Comparison of ENCODE assay signal across 23 mouse cellular contexts in the genomic region with DNA sequence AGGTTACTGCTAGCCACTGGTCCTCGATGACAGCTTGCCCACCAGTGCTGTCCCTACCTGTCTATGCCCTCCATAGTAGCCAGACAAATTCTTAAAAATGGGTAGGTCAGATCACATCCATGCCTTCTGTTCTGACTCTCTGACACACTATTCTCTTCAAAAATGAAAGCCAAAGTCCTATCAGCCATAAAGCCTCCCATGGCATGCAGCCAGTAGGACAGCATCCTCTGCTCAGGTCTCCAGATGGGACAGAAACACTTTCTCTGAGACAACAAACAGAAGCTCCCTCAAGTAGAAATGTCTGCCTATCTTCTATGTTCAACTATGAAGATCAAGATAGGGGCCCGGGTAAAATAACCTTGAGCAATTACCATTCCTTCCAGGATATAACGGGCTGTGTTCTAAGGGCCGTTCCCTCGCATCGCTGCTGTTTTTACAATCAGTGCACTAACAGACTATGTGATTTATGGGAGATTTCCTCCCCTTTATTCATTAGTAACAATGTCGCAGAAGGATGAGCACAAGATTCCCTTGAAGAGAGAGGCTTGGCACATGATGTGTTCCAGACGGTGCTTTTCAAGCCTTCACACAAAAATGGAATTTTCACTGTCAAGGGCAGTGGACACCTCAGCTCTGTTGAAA. TPM values are rescaled to one million over a fixed set of nuclear protein-coding genes. Genes with fewer than 3 reads are reported as not detected.
DNase-seq lines count a peak whose midpoint lies in the region; ATAC-seq and TF ChIP-seq lines count a peak whose summit lies in the region.
"Had no signal": no experiment of that assay in that cellular context is flagged by ENCODE, and none has a peak within 500 bp of the region (broad histone marks: within the 10 kb centered on the region; RNA-seq: fewer than 3 reads in every experiment).

No protein-coding gene starts in this region.

- H3K4me2 ChIP-seq in kidney, embryonic 14.5 days (replicated peaks; ENCODE audit: low read depth, low read length), result no peak overlapping the region
- no peak overlapping the region for H3K4me2 ChIP-seq in intestine, embryonic 16.5 days (ENCODE audit: low read depth, low read length)
- H3K4me2 ChIP-seq in lung, postnatal 0 days (replicated peaks; ENCODE audit: low read depth, low read length), result no peak overlapping the region
- H3K4me2 ChIP-seq: embryonic facial prominence, embryonic 12.5 days; hindbrain, embryonic 14.5 days; liver, embryonic 11.5 days; neural tube, embryonic 12.5 days had no signal

- DNase-seq in kidney, adult 2 months, result no peak
- DNase-seq in left cerebral cortex, postnatal 4 days, result peak; percentile 21
- DNase-seq in left cerebral cortex, adult 2 months (ENCODE audit: extremely low spot score in 1 of 2, low spot score in 2 of 2), result no peak
- peak; percentile 67 to 69 for DNase-seq in cerebellum, postnatal 10 days
- no peak for DNase-seq in lung, postnatal 0 days (ENCODE audit: low spot score)
- DNase-seq: adrenal gland, postnatal 14 days; heart, postnatal 14 days; lung, adult 2 months; lung, postnatal 4 days; right cerebral cortex, postnatal 14 days; thymus, postnatal 25 days had no signal

- H3K4me1 ChIP-seq in kidney, embryonic 14.5 days (ENCODE audit: control insufficient read depth, insufficient read depth, low read length), result no peaks in the 10 kb centered on the region
- H3K4me1 ChIP-seq in kidney, adult 2 months (ENCODE audit: control insufficient read depth, insufficient read depth, low read length), result no peaks in the 10 kb centered on the region
- no peaks in the 10 kb centered on the region for H3K4me1 ChIP-seq in intestine, embryonic 16.5 days (ENCODE audit: control insufficient read depth, insufficient read depth, low read length)
- no peaks in the 10 kb centered on the region for H3K4me1 ChIP-seq in lung, postnatal 0 days (ENCODE audit: insufficient read depth, low read depth, low read length)
- H3K4me1 ChIP-seq: embryonic facial prominence, embryonic 12.5 days had no signal

- TF ChIP-seq EP300 in lung, postnatal 0 days (IDR thresholded peaks at IDR 0.05), result no peak

- no peak for TF ChIP-seq CTCF in kidney, adult 2 months (conservative IDR thresholded peaks at IDR 0.05; ENCODE audit: insufficient read depth, insufficient read length, low read depth, low read length)
- TF ChIP-seq CTCF in left cerebral cortex, adult 2 months (IDR thresholded peaks at IDR 0.05), result no peak
- TF ChIP-seq CTCF in lung, postnatal 0 days (IDR thresholded peaks at IDR 0.05), result no peak

- no peak for TF ChIP-seq POLR2A in kidney, adult 2 months (IDR thresholded peaks at IDR 0.05; ENCODE audit: low read depth, low read length)

- no peaks in the 10 kb centered on the region for H3K27me3 ChIP-seq in kidney, embryonic 14.5 days (ENCODE audit: control insufficient read depth, insufficient read depth, low read length)
- no peaks in the 10 kb centered on the region for H3K27me3 ChIP-seq in kidney, adult 2 months (replicated peaks; ENCODE audit: control insufficient read depth, insufficient read depth, low read length)
- H3K27me3 ChIP-seq in intestine, embryonic 16.5 days (replicated peaks; ENCODE audit: control insufficient read depth, insufficient read depth, low read length), result no peaks in the 10 kb centered on the region
- H3K27me3 ChIP-seq in lung, postnatal 0 days (replicated peaks; ENCODE audit: insufficient read depth, low read length), result no peaks in the 10 kb centered on the region
- H3K27me3 ChIP-seq: embryonic facial prominence, embryonic 12.5 days; neural tube, embryonic 12.5 days had no signal

- no peaks in the 10 kb centered on the region for H3K9me3 ChIP-seq in kidney, embryonic 14.5 days (ENCODE audit: control insufficient read depth, low read length)
- H3K9me3 ChIP-seq in intestine, embryonic 16.5 days (ENCODE audit: control insufficient read depth, low read length), result no peaks in the 10 kb centered on the region
- no peaks in the 10 kb centered on the region for H3K9me3 ChIP-seq in lung, postnatal 0 days (ENCODE audit: low read length)
- H3K9me3 ChIP-seq: embryonic facial prominence, embryonic 12.5 days; midbrain, embryonic 10.5 days; neural tube, embryonic 12.5 days had no signal

- no peak overlapping the region for H3K27ac ChIP-seq in kidney, embryonic 14.5 days (ENCODE audit: low read depth, low read length)
- H3K27ac ChIP-seq in kidney, adult 2 months (ENCODE audit: insufficient read depth, low read depth, low read length), result no peak overlapping the region
- no peak overlapping the region for H3K27ac ChIP-seq in left cerebral cortex, adult 2 months
- no peak overlapping the region for H3K27ac ChIP-seq in intestine, embryonic 16.5 days (ENCODE audit: low read length)
- H3K27ac ChIP-seq in lung, postnatal 0 days (ENCODE audit: low read length), result no peak overlapping the region
- H3K27ac ChIP-seq: embryonic facial prominence, embryonic 12.5 days; hindbrain, embryonic 14.5 days; midbrain, embryonic 10.5 days; neural tube, embryonic 12.5 days had no signal

- H3K9ac ChIP-seq in kidney, embryonic 14.5 days (ENCODE audit: low read depth, low read length), result no peak overlapping the region
- H3K9ac ChIP-seq in intestine, embryonic 16.5 days (ENCODE audit: low read depth, low read length), result no peak overlapping the region
- H3K9ac ChIP-seq in lung, postnatal 0 days (replicated peaks; ENCODE audit: low read depth), result no peak overlapping the region
- H3K9ac ChIP-seq: embryonic facial prominence, embryonic 12.5 days; hindbrain, embryonic 14.5 days; neural tube, embryonic 12.5 days had no signal

- no peaks in the 10 kb centered on the region for H3K36me3 ChIP-seq in kidney, embryonic 14.5 days (ENCODE audit: control insufficient read depth, insufficient read depth, low read length)
- no peaks in the 10 kb centered on the region for H3K36me3 ChIP-seq in kidney, adult 2 months (ENCODE audit: control insufficient read depth, insufficient read depth, low read length)
- H3K36me3 ChIP-seq in intestine, embryonic 16.5 days (ENCODE audit: control insufficient read depth, insufficient read depth, low read length), result no peaks in the 10 kb centered on the region
- H3K36me3 ChIP-seq in lung, postnatal 0 days (ENCODE audit: insufficient read depth, low read length), result no peaks in the 10 kb centered on the region
- H3K36me3 ChIP-seq: embryonic facial prominence, embryonic 12.5 days; midbrain, embryonic 10.5 days; neural tube, embryonic 12.5 days had no signal

- no peak overlapping the region for H3K4me3 ChIP-seq in kidney, embryonic 14.5 days (ENCODE audit: low read length)
- H3K4me3 ChIP-seq in kidney, adult 2 months (ENCODE audit: insufficient read depth, low read depth, low read length), result no peak overlapping the region
- H3K4me3 ChIP-seq in left cerebral cortex, adult 2 months, result no peak overlapping the region
- H3K4me3 ChIP-seq in intestine, embryonic 16.5 days (ENCODE audit: low read length), result no peak overlapping the region
- H3K4me3 ChIP-seq in lung, postnatal 0 days (ENCODE audit: low read depth, low read length), result no peak overlapping the region
- H3K4me3 ChIP-seq: embryonic facial prominence, embryonic 12.5 days; midbrain, embryonic 10.5 days; neural tube, embryonic 12.5 days had no signal

- intact Hi-C loops in left cerebral cortex, postnatal 4 days (cut with DNase I), result no loop called here
- intact Hi-C loops in left cerebral cortex, adult 2 months (cut with DNase I), result no loop called here

- peak; percentile 65; the same call in 1 of the 2 replicates for ATAC-seq in kidney, embryonic 14.5 days (ENCODE audit: low FRiP score, low TSS enrichment)
- ATAC-seq in intestine, embryonic 16.5 days, result no peak
- no peak for ATAC-seq in lung, postnatal 0 days
- ATAC-seq in frontal cortex, adult (ENCODE audit: low TSS enrichment), result no peak
- ATAC-seq: activated CD4-positive, CD25-positive, alpha-beta regulatory T cell, adult 4 months; intestine, postnatal 0 days; Patski had no signal

- WGBS in kidney, embryonic 14.5 days, result 25% methylated on average over 8 of the region's 8 CpGs
- WGBS in kidney, adult 2 months, result 23% methylated on average over 8 of the region's 8 CpGs
- 56% methylated on average over 8 of the region's 8 CpGs for WGBS in intestine, embryonic 16.5 days
- WGBS in lung, postnatal 0 days, result 61% methylated on average over 8 of the region's 8 CpGs

RNA-seq across cellular contexts. Expression of a gene that starts 49.3 kb away (rescaled TPM):
- 4.5 and 7.1 TPM in 2 replicates for polyA plus RNA-seq in kidney, embryonic 14.5 days (2014; fragmentation: Nextera tagmentation; extraction: Ambion mirVana)
- polyA plus RNA-seq in kidney, adult 2 months (2012; rRNA removed), result 10.5 and 12.9 TPM in 2 replicates
- total RNA-seq in left cerebral cortex, postnatal 4 days (2021), result 10 to 100 TPM; 30.5 to 33.0 TPM
- 10 to 100 TPM; 47.8 to 54.1 TPM for total RNA-seq in left cerebral cortex, adult 2 months (2021)
- 6.8 and 7.5 TPM in 2 replicates for polyA plus RNA-seq in intestine, embryonic 16.5 days (2015; fragmentation: Nextera tagmentation; extraction: Ambion mirVana)
- polyA plus RNA-seq in lung, postnatal 0 days (2015; fragmentation: Nextera tagmentation; extraction: Ambion mirVana), result 13.9 and 15.8 TPM in 2 replicates
- polyA plus RNA-seq: spleen, adult 2 months had no signal

Comparison
In these comparisons a context has a peak if more than half of its experiments do, and no peak if none do; other contexts are left out.
1. DNase-seq: peak in left cerebral cortex, postnatal 4 days (single experiment) and cerebellum, postnatal 10 days (2 of 2); none in kidney, adult 2 months (single experiment), left cerebral cortex, adult 2 months (0 of 2) and lung, postnatal 0 days (single experiment).